Mouse (Mus musculus) hindbrain, embryonic 14.5 days (tissue): ENCODE measurements around the gene Commd7. TPM values are rescaled to one million over a fixed set of nuclear protein-coding genes. Genes with fewer than 3 reads are reported as not detected.

ENCODE experiments used
- ATAC-seq: fragments of 200-750 bp; cut with Nextera tagmentation; 2 replicates; pipeline ENCODE4 v1.8.0; 2017; ENCODE audit warnings: moderate number of reproducible peaks, mild to moderate bottlenecking, moderate TSS enrichment, moderate library complexity; ENCODE audit not compliant: low FRiP score
- DNase-seq: peaks from one replicate; pipeline ENCODE4 v3.0.0-alpha.2; 2015; ENCODE audit warnings: low spot score
- H3K27ac ChIP-seq: fragments of 300-500 bp; sonication (generic); 2 replicates; pipeline ENCODE4 v1.5.1; 2014; ENCODE audit warnings: mild to moderate bottlenecking, moderate library complexity
- H3K27me3 ChIP-seq: fragments of 300-500 bp; sonication (generic); 2 replicates; pipeline ENCODE4 v1.6.1; 2014; ENCODE audit warnings: mild to moderate bottlenecking, low read length, mixed read lengths; ENCODE audit not compliant: control insufficient read depth, insufficient read depth
- H3K36me3 ChIP-seq: fragments of 300-500 bp; sonication (generic); replicated peaks from 2 replicates; pipeline ENCODE4 v1.6.1; 2014; ENCODE audit not compliant: control insufficient read depth, insufficient read depth
- H3K4me1 ChIP-seq: fragments of 300-500 bp; sonication (generic); replicated peaks from 2 replicates; pipeline ENCODE4 v1.6.1; 2014; ENCODE audit warnings: antibody characterized with exemption, low read length, mixed read lengths; ENCODE audit not compliant: control insufficient read depth, insufficient read depth
- H3K4me2 ChIP-seq: fragments of 300-500 bp; sonication (generic); replicated peaks from 2 replicates; pipeline ENCODE4 v1.6.1; 2014; ENCODE audit warnings: mild to moderate bottlenecking, moderate library complexity
- H3K4me3 ChIP-seq: fragments of 300-500 bp; sonication (generic); replicated peaks from 2 replicates; pipeline ENCODE4 v1.5.1; 2014; ENCODE audit warnings: mild to moderate bottlenecking, low read length
- H3K9ac ChIP-seq: fragments of 300-500 bp; sonication (generic); 2 replicates; pipeline ENCODE4 v1.6.1; 2014
- H3K9me3 ChIP-seq: fragments of 300-500 bp; sonication (generic); 2 replicates; pipeline ENCODE4 v1.6.1; 2016; ENCODE audit warnings: low read length; ENCODE audit not compliant: control insufficient read depth
- WGBS: fragments of 180-500 bp; shearing (Covaris S2); extraction: QIAGEN DNeasy Blood & Tissue Kit; methylation state at CpG from one replicate; pipeline ENCODE4 v1.1.7; 2014; 5-methylcytosine and 5-hydroxymethylcytosine counted together
- polyA plus RNA-seq: library from polyadenylated mRNA; unstranded; fragments of >200 nt; fragmentation: Nextera tagmentation; extraction: Ambion mirVana; gene quantifications from 2 replicates; pipeline ENCODE4 v1.2.1, GENCODE M21; 2014

Commd7 gene
- polyA plus RNA-seq, 1 experiment from 2014 or later = 78.6 TPM

DNA sequence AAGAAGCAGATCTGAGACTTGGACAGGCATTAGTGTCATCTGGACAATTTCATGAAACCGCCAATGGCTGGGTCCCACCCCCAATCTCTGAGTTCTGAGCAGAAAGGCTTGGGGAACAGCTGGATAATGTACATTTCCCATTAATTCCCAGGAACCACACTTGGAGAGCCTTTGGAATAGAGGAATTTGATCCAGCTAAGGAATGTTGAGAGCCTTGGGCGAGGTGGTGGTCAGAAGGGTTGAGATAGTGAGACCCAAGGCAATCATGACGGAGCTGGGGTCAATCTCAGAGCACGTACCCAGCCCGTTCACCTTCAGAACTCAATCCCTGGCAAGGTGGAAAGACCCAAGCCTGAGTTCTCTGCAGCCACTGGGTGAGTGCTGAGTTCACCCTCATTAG, 678 bp upstream of the Commd7 start:
- Histone ChIP-seq H3K4me1 (peaks cover 13% of the 10 kb centered on the region), H3K36me3 (peaks cover 14% of the 10 kb centered on the region), H3K4me2 (no peak overlapping the region), H3K27ac (no peak overlapping the region), H3K4me3 (no peak overlapping the region), H3K9me3 (no peaks in the 10 kb centered on the region), H3K27me3 (no peaks in the 10 kb centered on the region), H3K9ac (peak overlapping the region; percentile 97)
- ATAC-seq (no peak), DNase-seq (no peak)
- 94% methylated on average over 5 of the region's 5 CpGs for WGBS

DNA sequence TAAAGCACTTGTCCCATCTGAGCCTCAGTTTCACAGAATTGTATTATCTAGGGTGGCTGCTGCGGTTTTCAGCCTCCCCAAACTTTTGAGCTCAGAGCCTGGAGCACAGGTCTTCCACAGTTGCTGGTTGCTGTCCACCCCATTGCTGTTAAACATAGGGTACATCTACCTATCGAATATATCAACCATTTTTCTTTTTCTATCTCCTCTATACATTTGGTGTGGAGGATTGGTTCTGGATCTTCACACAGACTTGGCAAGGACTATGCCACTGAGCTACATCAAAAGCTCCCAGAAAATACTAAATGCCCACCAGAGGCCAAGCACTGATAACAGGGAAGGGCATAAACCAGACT, 268 bp upstream of the Commd7 start:
- peak overlapping the region; percentile 95 for H3K27ac ChIP-seq
- no peak for DNase-seq
- H3K4me2 ChIP-seq = peak overlapping the region; percentile 70
- peaks cover 18% of the 10 kb centered on the region for H3K36me3 ChIP-seq
- ATAC-seq = no peak; the same call in 1 of the 2 replicates
- H3K27me3 ChIP-seq = no peaks in the 10 kb centered on the region
- no peaks in the 10 kb centered on the region for H3K9me3 ChIP-seq
- H3K4me3 ChIP-seq = peak overlapping the region; percentile 92
- H3K4me1 ChIP-seq = peaks cover 13% of the 10 kb centered on the region
- H3K9ac ChIP-seq = peak overlapping the region; percentile 97
- 28% methylated on average over 2 of the region's 2 CpGs for WGBS

DNA sequence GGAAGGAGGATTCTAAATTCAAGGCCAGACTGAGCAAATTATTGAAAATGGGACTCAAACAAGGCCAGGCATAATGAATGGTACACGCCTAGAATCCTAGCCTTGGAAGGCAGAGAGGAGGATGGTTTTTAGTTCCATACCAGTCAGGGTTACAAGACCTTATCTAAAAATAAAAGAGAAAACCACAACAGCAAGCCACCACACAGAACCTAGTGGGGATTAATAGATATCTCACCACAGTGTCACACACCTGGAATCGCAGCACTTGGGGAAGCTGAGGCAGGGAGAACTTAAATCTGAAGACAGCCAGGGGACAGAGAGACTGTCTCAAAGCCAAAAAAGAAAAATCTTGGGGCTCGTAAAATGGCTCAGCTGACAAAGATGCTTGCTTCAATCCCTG, 1.6 kb downstream of the Commd7 start:
- H3K9ac ChIP-seq = peak overlapping the region; percentile 97; the same call in 1 of the 2 replicates
- H3K9me3 ChIP-seq = no peaks in the 10 kb centered on the region
- DNase-seq = no peak
- ATAC-seq = no peak
- no peak overlapping the region for H3K27ac ChIP-seq
- H3K4me3 ChIP-seq = no peak overlapping the region
- 86% methylated on average over 3 of the region's 3 CpGs for WGBS
- H3K4me1 ChIP-seq = peaks cover 13% of the 10 kb centered on the region
- H3K4me2 ChIP-seq = peak overlapping the region; percentile 70; the same call in 1 of the 2 replicates
- H3K36me3 ChIP-seq = peaks cover 37% of the 10 kb centered on the region
- no peaks in the 10 kb centered on the region for H3K27me3 ChIP-seq

DNA sequence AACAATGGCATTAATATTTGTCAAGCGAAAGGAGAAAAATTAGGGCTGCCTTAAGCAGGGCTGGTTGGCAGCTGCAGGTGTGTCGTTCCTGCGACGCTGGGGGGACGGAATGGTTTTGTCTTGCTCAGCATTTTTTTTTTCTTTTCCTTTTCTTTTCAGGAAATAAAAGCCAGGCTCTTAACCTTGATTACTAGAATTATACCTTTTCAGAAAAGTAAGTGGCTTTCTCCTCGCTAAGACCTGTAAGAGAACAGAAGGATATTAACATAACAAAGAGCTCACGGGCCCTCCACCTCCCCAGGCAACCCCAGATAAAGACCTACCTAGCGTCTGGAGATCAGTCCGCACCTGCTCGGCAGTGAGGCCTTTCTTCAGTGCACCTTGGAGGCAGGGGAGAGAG, 10.1 kb downstream of the Commd7 start:
- Histone ChIP-seq H3K27me3 (no peaks in the 10 kb centered on the region), H3K9me3 (no peaks in the 10 kb centered on the region), H3K27ac (no peak overlapping the region), H3K4me3 (no peak overlapping the region), H3K4me2 (no peak overlapping the region), H3K9ac (no peak overlapping the region), H3K4me1 (no peaks in the 10 kb centered on the region), H3K36me3 (peaks cover 99% of the 10 kb centered on the region)
- no peak for ATAC-seq
- no peak for DNase-seq
- 53% methylated on average over 10 of the region's 10 CpGs for WGBS

DNA sequence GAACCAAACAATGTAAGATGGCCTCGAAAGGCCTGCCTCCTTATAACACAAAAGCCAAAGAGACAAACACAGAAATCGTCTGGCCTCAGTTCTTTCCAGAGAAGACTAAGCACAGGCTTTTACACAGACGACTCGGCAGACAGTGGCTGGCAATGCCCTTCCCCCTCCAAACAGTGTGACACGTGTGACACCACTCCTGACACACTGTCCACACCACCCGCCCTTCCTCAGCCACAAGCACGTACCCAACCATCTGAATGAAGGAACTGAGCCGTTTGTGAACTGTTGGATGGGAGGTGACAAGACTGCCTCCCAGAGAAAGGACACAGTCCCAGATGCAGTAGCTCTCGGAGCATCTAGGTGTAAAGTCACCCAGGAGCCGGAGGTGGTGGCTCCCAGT, 13.7 kb downstream of the Commd7 start:
- Histone ChIP-seq H3K4me3 (no peak overlapping the region), H3K27me3 (no peaks in the 10 kb centered on the region), H3K4me2 (no peak overlapping the region), H3K27ac (no peak overlapping the region), H3K36me3 (peaks cover 74% of the 10 kb centered on the region), H3K9me3 (no peaks in the 10 kb centered on the region), H3K4me1 (no peaks in the 10 kb centered on the region), H3K9ac (no peak overlapping the region)
- ATAC-seq (no peak), DNase-seq (no peak)
- WGBS = 85% methylated on average over 10 of the region's 10 CpGs

DNA sequence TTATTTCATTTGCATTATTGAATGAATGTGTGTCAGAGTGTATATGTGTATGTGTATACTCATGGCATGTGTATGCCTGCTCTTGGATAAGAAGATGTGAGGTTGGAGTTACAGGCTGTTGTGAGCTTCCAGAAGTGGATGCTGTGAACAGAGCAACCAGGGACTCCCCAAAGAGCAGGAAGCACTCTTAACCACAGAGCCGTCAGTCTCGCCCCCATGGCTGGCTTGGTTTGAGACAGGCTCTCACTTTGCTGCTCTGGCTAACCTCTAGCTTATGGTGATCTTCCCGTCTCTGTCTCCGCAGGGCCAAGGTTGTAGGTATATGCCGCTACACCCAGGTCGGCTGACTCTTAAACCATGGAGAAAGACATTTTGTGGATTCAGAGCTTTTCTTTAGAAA, 14.1 kb downstream of the Commd7 start:
- Histone ChIP-seq H3K27ac (no peak overlapping the region), H3K4me2 (no peak overlapping the region), H3K9ac (no peak overlapping the region), H3K4me1 (no peaks in the 10 kb centered on the region), H3K9me3 (no peaks in the 10 kb centered on the region), H3K36me3 (peaks cover 69% of the 10 kb centered on the region), H3K4me3 (no peak overlapping the region), H3K27me3 (no peaks in the 10 kb centered on the region)
- ATAC-seq = no peak
- 91% methylated on average over 6 of the region's 6 CpGs for WGBS
- no peak for DNase-seq

DNA sequence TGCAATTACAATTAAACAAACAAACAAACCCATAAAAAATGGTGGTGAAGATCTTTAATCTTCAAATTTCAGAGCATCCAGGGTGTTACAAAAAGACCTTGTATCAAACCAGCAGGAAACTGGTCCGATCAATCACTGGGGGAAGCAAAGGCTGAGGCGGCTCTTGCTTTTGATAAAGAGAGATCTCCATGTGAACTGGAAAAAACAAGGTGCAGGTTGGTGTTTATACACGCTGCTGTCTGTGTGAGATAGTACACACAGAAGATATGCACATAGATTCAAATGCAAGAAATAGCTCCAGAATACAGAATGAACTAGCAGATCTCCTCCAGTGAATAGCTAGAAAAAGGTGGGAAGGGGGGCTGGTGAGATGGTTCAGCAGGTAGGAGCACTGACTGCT, 15.7 kb downstream of the Commd7 start:
- no peak overlapping the region for H3K4me3 ChIP-seq
- H3K9me3 ChIP-seq = no peaks in the 10 kb centered on the region
- H3K36me3 ChIP-seq = peaks cover 54% of the 10 kb centered on the region
- H3K4me2 ChIP-seq = no peak overlapping the region
- H3K4me1 ChIP-seq = no peaks in the 10 kb centered on the region
- H3K27me3 ChIP-seq = no peaks in the 10 kb centered on the region
- 94% methylated on average over 3 of the region's 3 CpGs for WGBS
- no peak overlapping the region for H3K27ac ChIP-seq
- no peak overlapping the region for H3K9ac ChIP-seq
- ATAC-seq (no peak), DNase-seq (no peak)

DNA sequence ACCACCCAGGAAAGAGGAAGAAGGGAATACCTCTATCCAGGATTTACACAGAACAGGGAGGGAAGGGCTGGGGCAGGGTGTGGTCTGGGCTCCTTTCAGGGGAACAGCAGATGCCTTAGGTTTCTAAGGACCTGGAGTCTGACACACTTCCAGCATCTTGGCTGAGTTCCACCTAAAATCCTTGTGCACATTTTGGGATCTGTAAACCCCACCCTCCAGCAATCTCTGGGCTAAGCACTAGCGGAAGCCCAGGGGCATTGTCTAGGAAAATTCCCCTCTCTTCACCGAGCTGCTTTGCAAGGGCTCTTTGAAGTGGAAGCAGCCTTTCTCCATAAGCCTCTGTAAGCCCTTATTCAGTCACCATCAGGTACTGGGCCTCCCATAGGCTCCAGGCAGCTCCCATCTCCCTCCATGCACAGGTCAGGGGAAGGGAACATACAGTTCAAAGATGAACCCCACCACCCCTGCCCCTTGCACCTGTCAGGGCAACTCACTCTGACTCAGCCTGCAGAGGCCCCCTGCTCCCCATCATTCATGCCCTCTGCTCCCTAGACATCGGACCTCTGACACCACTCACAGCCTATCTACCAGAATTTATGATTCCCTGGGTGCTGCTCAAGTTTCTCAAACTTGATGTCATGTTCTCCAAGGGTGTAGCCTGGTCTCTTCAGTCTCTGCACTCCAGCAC, 19.8 kb downstream of the Commd7 start:
- DNase-seq = no peak
- ATAC-seq = no peak
- 36% methylated on average over 3 of the region's 3 CpGs for WGBS
- Histone ChIP-seq H3K27me3 (no peaks in the 10 kb centered on the region), H3K27ac (no peak overlapping the region), H3K4me1 (peaks cover 5% of the 10 kb centered on the region; the same call in 1 of the 2 replicates), H3K9me3 (no peaks in the 10 kb centered on the region), H3K4me2 (no peak overlapping the region), H3K9ac (no peak overlapping the region), H3K36me3 (peaks cover 12% of the 10 kb centered on the region), H3K4me3 (no peak overlapping the region)

DNA sequence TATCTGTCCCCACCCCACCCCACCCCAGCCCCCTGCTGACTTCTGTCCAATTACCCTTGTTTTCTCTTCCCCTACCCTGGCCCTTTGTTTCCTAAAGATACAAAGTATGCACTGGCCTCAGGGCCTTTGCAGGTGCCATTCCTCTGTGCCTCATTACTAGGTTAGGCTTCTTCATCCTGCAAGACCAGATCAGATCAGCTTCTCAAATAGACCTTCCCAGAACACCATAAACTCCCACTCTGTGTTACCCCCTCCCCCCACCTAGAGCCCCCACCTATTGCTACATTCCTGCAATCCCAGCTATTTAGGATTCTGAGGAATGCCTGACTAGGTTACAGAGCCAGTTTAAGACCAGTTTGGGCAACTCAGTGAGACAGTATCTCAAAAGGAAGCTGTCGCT, 20.8 kb downstream of the Commd7 start:
- peaks cover 2% of the 10 kb centered on the region; the same call in 1 of the 2 replicates for H3K36me3 ChIP-seq
- H3K4me3 ChIP-seq = no peak overlapping the region
- no peak overlapping the region for H3K9ac ChIP-seq
- no peaks in the 10 kb centered on the region for H3K9me3 ChIP-seq
- no peaks in the 10 kb centered on the region for H3K27me3 ChIP-seq
- no peak for DNase-seq
- H3K27ac ChIP-seq = no peak overlapping the region
- peaks cover 5% of the 10 kb centered on the region; the same call in 1 of the 2 replicates for H3K4me1 ChIP-seq
- H3K4me2 ChIP-seq = no peak overlapping the region
- 97% methylated on average over 1 of the region's 1 CpGs for WGBS
- ATAC-seq = no peak

DNA sequence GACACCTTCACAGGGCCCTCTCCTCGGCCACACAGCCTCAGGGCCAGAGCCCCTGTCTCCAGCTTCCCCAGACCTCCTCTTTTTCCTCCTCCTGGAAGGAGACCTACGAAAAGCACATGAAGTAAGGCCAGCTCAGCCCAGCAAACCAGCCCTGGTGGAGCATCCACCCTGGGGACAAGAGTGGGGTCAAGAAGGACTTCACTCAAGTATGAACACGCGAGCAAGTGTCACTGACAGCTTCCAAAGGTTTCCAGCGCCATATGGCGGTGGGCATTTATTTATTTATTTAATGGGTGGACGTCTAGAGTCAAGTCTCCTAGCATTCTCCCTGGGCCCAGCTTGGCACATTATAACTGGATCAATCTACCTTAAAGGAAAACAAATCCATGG, 21.3 kb downstream of the Commd7 start:
- Histone ChIP-seq H3K27ac (peak overlapping the region; percentile 75), H3K9me3 (no peaks in the 10 kb centered on the region), H3K4me2 (no peak overlapping the region), H3K36me3 (no peaks in the 10 kb centered on the region; the same call in 1 of the 2 replicates), H3K9ac (peak overlapping the region; percentile 38), H3K27me3 (no peaks in the 10 kb centered on the region), H3K4me1 (peaks cover 5% of the 10 kb centered on the region; the same call in 1 of the 2 replicates), H3K4me3 (no peak overlapping the region)
- ATAC-seq (no peak), DNase-seq (no peak)
- WGBS = 58% methylated on average over 7 of the region's 7 CpGs
